Mouse (Mus musculus): ENCODE measurements around the gene Batf3. TPM values are rescaled to one million over a fixed set of nuclear protein-coding genes. Genes with fewer than 3 reads are reported as not detected.

Batf3 gene
- 1.9 TPM for polyA plus RNA-seq (2015; fragmentation: Illumina TruSeq; extraction: RNeasy Lipid Tissue Mini Kit (QIAGEN cat#74804); ENCODE audit: insufficient read depth, low read depth, low replicate concordance)

GRCm38 (mm10) chr1:191097802-191098747 lies at the start of gene Batf3:
Gene Batf3 (plus strand): TSS chr1:191097847.

GRCm38 (mm10) chr1:191062781-191063485 lies 34.7 kb upstream of the Batf3 start, which contains the start of the genes Tatdn3 and Nsl1:
Gene Tatdn3 (minus strand): TSS chr1:191062932.
Gene Nsl1 (plus strand): TSS chr1:191063012.

Other genes with a start within 250 kb of the Batf3 start
- gene Rps6kc1, start 186.1 kb upstream of the Batf3 start, polyA plus RNA-seq (2015; fragmentation: Illumina TruSeq; extraction: RNeasy Lipid Tissue Mini Kit (QIAGEN cat#74804); ENCODE audit: insufficient read depth, low read depth, low replicate concordance) = 5.1 TPM
- 7.1 TPM for gene Angel2, start 172.7 kb upstream of the Batf3 start, polyA plus RNA-seq (2015; fragmentation: Illumina TruSeq; extraction: RNeasy Lipid Tissue Mini Kit (QIAGEN cat#74804); ENCODE audit: insufficient read depth, low read depth, low replicate concordance)
- not detected for gene Vash2, start 118.6 kb upstream of the Batf3 start, polyA plus RNA-seq (2015; fragmentation: Illumina TruSeq; extraction: RNeasy Lipid Tissue Mini Kit (QIAGEN cat#74804); ENCODE audit: insufficient read depth, low read depth, low replicate concordance)
- gene Flvcr1, start 71.7 kb upstream of the Batf3 start, polyA plus RNA-seq (2015; fragmentation: Illumina TruSeq; extraction: RNeasy Lipid Tissue Mini Kit (QIAGEN cat#74804); ENCODE audit: insufficient read depth, low read depth, low replicate concordance) = 3.6 TPM
- gene Spata45, start 61.2 kb upstream of the Batf3 start, polyA plus RNA-seq (2015; fragmentation: Illumina TruSeq; extraction: RNeasy Lipid Tissue Mini Kit (QIAGEN cat#74804); ENCODE audit: insufficient read depth, low read depth, low replicate concordance) = not detected
- 10.7 TPM for gene Tatdn3, start 34.9 kb upstream of the Batf3 start, polyA plus RNA-seq (2015; fragmentation: Illumina TruSeq; extraction: RNeasy Lipid Tissue Mini Kit (QIAGEN cat#74804); ENCODE audit: insufficient read depth, low read depth, low replicate concordance)
- not detected for gene Nsl1, start 34.8 kb upstream of the Batf3 start, polyA plus RNA-seq (2015; fragmentation: Illumina TruSeq; extraction: RNeasy Lipid Tissue Mini Kit (QIAGEN cat#74804); ENCODE audit: insufficient read depth, low read depth, low replicate concordance)
- gene Fam71a, start 67.0 kb downstream of the Batf3 start, polyA plus RNA-seq (2015; fragmentation: Illumina TruSeq; extraction: RNeasy Lipid Tissue Mini Kit (QIAGEN cat#74804); ENCODE audit: insufficient read depth, low read depth, low replicate concordance) = not detected
- gene Atf3, start 120.2 kb downstream of the Batf3 start, polyA plus RNA-seq (2015; fragmentation: Illumina TruSeq; extraction: RNeasy Lipid Tissue Mini Kit (QIAGEN cat#74804); ENCODE audit: insufficient read depth, low read depth, low replicate concordance) = 6.2 TPM
- gene Nenf, start 220.3 kb downstream of the Batf3 start, polyA plus RNA-seq (2015; fragmentation: Illumina TruSeq; extraction: RNeasy Lipid Tissue Mini Kit (QIAGEN cat#74804); ENCODE audit: insufficient read depth, low read depth, low replicate concordance) = 38.0 TPM
- 4.1 TPM for gene Tmem206, start 228.1 kb downstream of the Batf3 start, polyA plus RNA-seq (2015; fragmentation: Illumina TruSeq; extraction: RNeasy Lipid Tissue Mini Kit (QIAGEN cat#74804); ENCODE audit: insufficient read depth, low read depth, low replicate concordance)

Measured in pancreas, adult 10 weeks (tissue).